Mouse (Mus musculus) lung, postnatal 0 days (tissue): ENCODE results near the gene Trappc5. TPM values are rescaled to one million over a fixed set of nuclear protein-coding genes. Genes with fewer than 3 reads are reported as not detected.

Experiments
- ATAC-seq: fragments of 200-750 bp; cut with Nextera tagmentation; 2 replicates; pipeline ENCODE4 v1.8.0; 2017; ENCODE audit warnings: moderate library complexity
- DNase-seq: peaks from one replicate; pipeline ENCODE4 v3.0.0-alpha.2; 2016; ENCODE audit warnings: low spot score
- H3K27ac ChIP-seq: fragments of 300-500 bp; sonication (generic); 2 replicates; pipeline ENCODE4 v1.5.1; 2014; ENCODE audit warnings: antibody characterized with exemption, mild to moderate bottlenecking, low read length, mixed read lengths
- H3K27me3 ChIP-seq: fragments of 300-500 bp; sonication (generic); replicated peaks from 2 replicates; pipeline ENCODE4 v1.6.1; 2014; ENCODE audit warnings: low read length, mixed read lengths; ENCODE audit not compliant: insufficient read depth
- H3K36me3 ChIP-seq: fragments of 300-500 bp; sonication (generic); 2 replicates; pipeline ENCODE4 v1.6.1; 2014; ENCODE audit warnings: low read length, mixed read lengths; ENCODE audit not compliant: insufficient read depth
- H3K4me1 ChIP-seq: fragments of 300-500 bp; sonication (generic); 2 replicates; pipeline ENCODE4 v1.6.1; 2014; ENCODE audit warnings: antibody characterized with exemption, low read depth, low read length, mixed read lengths; ENCODE audit not compliant: insufficient read depth
- H3K4me2 ChIP-seq: fragments of 300-500 bp; sonication (generic); replicated peaks from 2 replicates; pipeline ENCODE4 v1.6.1; 2014; ENCODE audit warnings: low read depth, mild to moderate bottlenecking, low read length, moderate library complexity, mixed read lengths
- H3K4me3 ChIP-seq: fragments of 300-500 bp; sonication (generic); 2 replicates; pipeline ENCODE4 v1.5.1; 2014; ENCODE audit warnings: low read depth, low read length
- H3K9ac ChIP-seq: fragments of 300-500 bp; sonication (generic); replicated peaks from 2 replicates; pipeline ENCODE4 v1.6.1; 2014; ENCODE audit warnings: low read depth, mild to moderate bottlenecking
- H3K9me3 ChIP-seq: fragments of 300-500 bp; sonication (generic); 2 replicates; pipeline ENCODE4 v1.6.1; 2016; ENCODE audit warnings: low read length, mixed read lengths
- CTCF ChIP-seq: IDR thresholded peaks from 2 replicates; pipeline ENCODE4 v1.5.1; 2016; ENCODE audit warnings: antibody characterized with exemption, mild to moderate bottlenecking
- EP300 ChIP-seq: IDR thresholded peaks from 2 replicates; pipeline ENCODE4 v1.6.1; 2016; ENCODE audit warnings: antibody characterized with exemption, mild to moderate bottlenecking, control low read depth
- WGBS: fragments of 180-500 bp; shearing (Covaris S2); extraction: QIAGEN DNeasy Blood & Tissue Kit; methylation state at CpG from one replicate; pipeline ENCODE4 v1.1.7; 2014; 5-methylcytosine and 5-hydroxymethylcytosine counted together
- polyA plus RNA-seq: library from polyadenylated mRNA; unstranded; fragments of >200 nt; fragmentation: Nextera tagmentation; extraction: Ambion mirVana; gene quantifications from 2 replicates; pipeline ENCODE4 v1.2.1, GENCODE M21; 2015

Trappc5 gene
- polyA plus RNA-seq, 1 experiment from 2014 or later, result 30.0 TPM

GRCm38 (mm10) chr8:3670388-3670787 lies 5.7 kb upstream of the Trappc5 start:
- Histone ChIP-seq H3K4me2 (no peak overlapping the region), H3K4me3 (no peak overlapping the region), H3K4me1 (peaks cover 3% of the 10 kb centered on the region; the same call in 1 of the 2 replicates), H3K36me3 (no peaks in the 10 kb centered on the region), H3K9me3 (no peaks in the 10 kb centered on the region), H3K27ac (no peak overlapping the region), H3K9ac (no peak overlapping the region), H3K27me3 (no peaks in the 10 kb centered on the region)
- 68% methylated on average over 2 of the region's 2 CpGs for WGBS
- no peak for TF ChIP-seq CTCF
- TF ChIP-seq EP300, result no peak
- DNase-seq (peak; percentile 32), ATAC-seq (no peak)

- Histone ChIP-seq H3K27ac (no peak within 1 kb of the TSS), H3K4me1 (peaks cover 3% of the 10 kb centered on the region; the same call in 1 of the 2 replicates), H3K36me3 (no peaks in the 10 kb centered on the region), H3K27me3 (no peaks in the 10 kb centered on the region), H3K9ac (peak within 1 kb of the TSS; percentile 43), H3K9me3 (no peaks in the 10 kb centered on the region), H3K4me2 (peak within 1 kb of the TSS; percentile 65), H3K4me3 (peak within 1 kb of the TSS; percentile 49)
- WGBS, result 1% methylated on average over 23 of the region's 23 CpGs
- no peak; the same call in 1 of the 2 replicates for TF ChIP-seq EP300
- peak; percentile 93 for TF ChIP-seq CTCF
- peak; percentile 84 for ATAC-seq
- DNase-seq, result peak; percentile 93
Observed at GRCm38 (mm10) chr8:3671980-3672491, 4.1 kb upstream of the Trappc5 start, which contains the start of gene Fcor. Gene Fcor, minus strand, starts transcription at chr8:3672362.

DNA sequence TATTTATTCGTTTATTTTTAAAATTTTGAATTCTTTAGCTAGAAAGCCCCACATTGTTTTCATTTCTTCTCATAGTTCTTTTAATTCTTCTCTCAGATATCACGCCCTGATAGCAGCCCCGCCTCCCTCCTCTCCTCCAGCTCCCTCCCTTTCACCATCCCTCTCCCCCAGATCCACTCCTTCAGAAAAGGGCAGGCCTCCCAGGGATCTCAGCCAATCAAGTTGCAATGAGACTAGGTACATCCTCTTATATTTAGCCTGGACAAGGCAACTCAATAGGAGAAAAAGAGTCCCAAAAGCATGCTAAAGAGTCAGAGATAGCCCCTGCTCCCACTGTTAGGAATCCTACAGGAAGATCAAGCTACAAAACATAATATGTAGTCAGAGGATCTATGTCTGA lies 1.4 kb upstream of the Trappc5 start:
- no peak overlapping the region for H3K4me3 ChIP-seq
- H3K27me3 ChIP-seq, result no peaks in the 10 kb centered on the region
- H3K4me2 ChIP-seq, result no peak overlapping the region
- WGBS, result 50% methylated on average over 3 of the region's 3 CpGs
- TF ChIP-seq EP300 (no peak), CTCF (no peak)
- H3K36me3 ChIP-seq, result 0 out of 2 replicates have a peak, but pooled peaks cover 3% of the 10 kb centered on the region
- H3K9me3 ChIP-seq, result no peaks in the 10 kb centered on the region
- DNase-seq (no peak), ATAC-seq (no peak)
- H3K4me1 ChIP-seq, result peaks cover 5% of the 10 kb centered on the region; the same call in 1 of the 2 replicates
- H3K9ac ChIP-seq, result no peak overlapping the region
- no peak overlapping the region for H3K27ac ChIP-seq

- peak overlapping the region; percentile 85 for H3K4me3 ChIP-seq
- H3K27me3 ChIP-seq, result no peaks in the 10 kb centered on the region
- peak overlapping the region; percentile 90 for H3K27ac ChIP-seq
- peaks cover 5% of the 10 kb centered on the region; the same call in 1 of the 2 replicates for H3K4me1 ChIP-seq
- peak overlapping the region; percentile 71 for H3K4me2 ChIP-seq
- no peaks in the 10 kb centered on the region for H3K9me3 ChIP-seq
- 2% methylated on average over 15 of the region's 15 CpGs for WGBS
- DNase-seq (no peak), ATAC-seq (0 out of 2 replicates have a peak, but pooled peaks have one; percentile 0)
- no peak for TF ChIP-seq EP300
- no peak for TF ChIP-seq CTCF
- H3K9ac ChIP-seq, result peak overlapping the region; percentile 91
- 0 out of 2 replicates have a peak, but pooled peaks cover 3% of the 10 kb centered on the region for H3K36me3 ChIP-seq
Observed at GRCm38 (mm10) chr8:3676993-3677579, 987 bp downstream of the Trappc5 start.

- 0 out of 2 replicates have a peak, but pooled peaks cover 3% of the 10 kb centered on the region for H3K36me3 ChIP-seq
- H3K4me2 ChIP-seq, result no peak overlapping the region
- DNase-seq (no peak), ATAC-seq (no peak)
- H3K9me3 ChIP-seq, result no peaks in the 10 kb centered on the region
- no peaks in the 10 kb centered on the region for H3K27me3 ChIP-seq
- H3K4me3 ChIP-seq, result no peak overlapping the region
- no peak for TF ChIP-seq CTCF
- no peak for TF ChIP-seq EP300
- 96% methylated on average over 23 of the region's 23 CpGs for WGBS
- H3K4me1 ChIP-seq, result 0 out of 2 replicates have a peak, but pooled peaks cover 2% of the 10 kb centered on the region
- no peak overlapping the region for H3K27ac ChIP-seq
- H3K9ac ChIP-seq, result no peak overlapping the region
Observed at GRCm38 (mm10) chr8:3678831-3679230, 2.7 kb downstream of the Trappc5 start.

DNA sequence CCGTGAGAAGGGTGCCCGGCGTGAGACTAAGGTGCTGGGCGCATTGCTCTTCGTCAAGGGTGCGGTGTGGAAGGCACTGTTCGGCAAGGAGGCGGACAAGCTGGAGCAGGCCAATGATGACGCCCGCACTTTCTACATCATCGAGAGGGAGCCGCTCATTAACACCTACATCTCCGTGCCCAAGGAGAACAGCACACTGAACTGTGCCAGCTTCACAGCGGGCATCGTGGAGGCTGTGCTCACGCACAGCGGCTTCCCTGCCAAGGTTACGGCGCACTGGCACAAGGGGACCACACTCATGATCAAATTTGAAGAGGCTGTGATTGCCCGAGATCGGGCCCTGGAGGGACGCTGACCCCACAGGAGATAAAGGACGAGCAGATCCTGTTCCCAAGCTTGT lies 3.1 kb downstream of the Trappc5 start:
- Histone ChIP-seq H3K9me3 (no peaks in the 10 kb centered on the region), H3K9ac (no peak overlapping the region), H3K4me3 (no peak overlapping the region), H3K36me3 (0 out of 2 replicates have a peak, but pooled peaks cover 3% of the 10 kb centered on the region), H3K27me3 (no peaks in the 10 kb centered on the region), H3K4me2 (no peak overlapping the region), H3K4me1 (0 out of 2 replicates have a peak, but pooled peaks cover 2% of the 10 kb centered on the region), H3K27ac (no peak overlapping the region)
- TF ChIP-seq EP300 (no peak), CTCF (no peak)
- no peak for DNase-seq
- 95% methylated on average over 23 of the region's 23 CpGs for WGBS
- ATAC-seq, result no peak
